Mouse (Mus musculus): ENCODE results near the gene Dop1b. TPM values are rescaled to one million over a fixed set of nuclear protein-coding genes. Genes with fewer than 3 reads are reported as not detected.

Gene Dop1b
- total RNA-seq, 2 experiments from 2014 or later = 17.6 to 21.8 TPM

GRCm38 (mm10) chr16:93712189-93712885, 633 bp downstream of the Dop1b start:
- DNase-seq (ENCODE audit: low spot score in 2 of 2) = no peak

- DNase-seq (ENCODE audit: low spot score in 2 of 2) = no peak
These were observed 1.3 kb downstream of the Dop1b start for GRCm38 (mm10) chr16:93712966-93713365.

DNA sequence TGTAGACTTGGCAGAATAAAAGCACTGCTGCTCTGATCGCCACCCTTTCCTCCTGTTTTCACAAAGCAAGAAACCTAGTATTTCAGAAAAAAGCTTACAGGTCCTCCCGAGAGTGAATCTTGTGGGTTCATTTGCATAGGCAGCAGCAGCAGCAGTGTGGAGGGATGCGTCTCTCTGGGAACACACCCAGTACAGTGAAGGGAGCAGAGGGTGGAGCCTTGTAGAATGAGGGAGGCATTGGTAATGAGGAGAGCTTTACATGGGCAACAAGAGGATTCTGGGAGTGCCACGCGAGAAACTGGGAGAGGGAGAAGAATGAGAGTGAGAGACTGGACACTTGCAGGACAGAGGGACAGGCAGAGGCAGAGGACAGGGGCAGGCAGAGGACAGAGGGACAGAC, 2.7 kb downstream of the Dop1b start:
- DNase-seq (ENCODE audit: low spot score in 2 of 2) = no peak

- no peak for DNase-seq (ENCODE audit: low spot score in 2 of 2)
These were observed 4.1 kb downstream of the Dop1b start for GRCm38 (mm10) chr16:93715826-93716225.

- DNase-seq (ENCODE audit: low spot score in 2 of 2) = peak in 1 of 2 experiments; percentile 45
These were observed 5.6 kb downstream of the Dop1b start for GRCm38 (mm10) chr16:93717299-93717703.

DNA sequence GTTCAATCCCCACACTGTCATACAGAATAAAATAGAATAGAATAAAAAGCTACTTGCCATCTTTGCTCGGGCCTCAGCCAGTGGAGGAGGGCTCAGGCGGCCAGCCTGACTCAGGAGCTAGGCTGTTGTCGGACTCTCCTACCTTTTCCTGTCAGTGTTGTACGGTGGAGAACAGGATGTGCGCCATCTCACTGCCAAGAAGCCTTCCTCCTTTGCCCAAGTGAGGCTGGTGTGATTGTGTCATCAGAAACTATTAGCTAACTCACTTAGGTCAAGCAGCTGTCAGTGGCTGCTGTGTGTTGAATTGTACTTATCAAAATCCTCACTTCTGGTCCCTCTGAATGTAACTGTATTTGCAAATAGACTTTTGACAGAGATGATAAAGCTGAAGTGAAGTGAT, 10.1 kb downstream of the Dop1b start:
- DNase-seq (ENCODE audit: low spot score in 2 of 2) = no peak

- DNase-seq (ENCODE audit: low spot score in 2 of 2) = no peak
These were observed 10.8 kb downstream of the Dop1b start for GRCm38 (mm10) chr16:93722476-93722875.

DNA sequence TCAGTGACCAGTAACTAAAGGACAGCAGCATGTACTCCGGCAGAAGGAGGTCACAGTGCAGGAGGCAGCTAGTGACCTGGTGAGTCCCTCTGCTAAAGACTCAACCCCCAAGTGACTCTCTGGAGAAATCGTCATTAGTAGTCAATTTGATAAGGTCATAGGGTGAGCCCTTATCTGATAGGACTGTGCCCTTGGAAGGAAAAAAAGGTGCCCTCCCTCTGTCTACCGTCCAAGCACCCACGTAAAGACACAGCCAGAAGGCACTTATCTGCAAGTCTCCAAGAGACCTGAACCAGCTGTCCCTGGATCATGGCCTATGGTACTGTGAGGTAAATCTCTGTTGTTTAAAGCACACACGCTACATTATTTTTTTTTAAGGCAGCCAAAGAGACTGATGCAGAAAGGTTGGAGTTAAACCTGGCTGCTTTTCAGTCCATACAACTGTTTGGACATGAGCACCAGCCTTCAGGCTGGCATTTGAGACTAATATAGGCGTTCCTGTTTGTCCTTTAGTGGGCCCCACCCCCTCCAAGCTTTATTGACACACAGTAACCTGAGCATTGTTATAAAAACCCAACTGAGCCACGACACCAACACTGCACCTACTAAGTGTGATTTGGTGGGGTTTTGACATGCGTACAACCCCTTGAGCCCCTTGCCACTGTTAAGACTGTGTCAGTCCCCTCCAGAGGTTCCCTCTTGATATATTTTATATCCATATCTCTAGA, 13.9 kb downstream of the Dop1b start:
- DNase-seq (ENCODE audit: low spot score in 2 of 2) = no peak

- DNase-seq (ENCODE audit: low spot score in 2 of 2) = no peak
These were observed 14.5 kb downstream of the Dop1b start for GRCm38 (mm10) chr16:93726186-93726585.

DNA sequence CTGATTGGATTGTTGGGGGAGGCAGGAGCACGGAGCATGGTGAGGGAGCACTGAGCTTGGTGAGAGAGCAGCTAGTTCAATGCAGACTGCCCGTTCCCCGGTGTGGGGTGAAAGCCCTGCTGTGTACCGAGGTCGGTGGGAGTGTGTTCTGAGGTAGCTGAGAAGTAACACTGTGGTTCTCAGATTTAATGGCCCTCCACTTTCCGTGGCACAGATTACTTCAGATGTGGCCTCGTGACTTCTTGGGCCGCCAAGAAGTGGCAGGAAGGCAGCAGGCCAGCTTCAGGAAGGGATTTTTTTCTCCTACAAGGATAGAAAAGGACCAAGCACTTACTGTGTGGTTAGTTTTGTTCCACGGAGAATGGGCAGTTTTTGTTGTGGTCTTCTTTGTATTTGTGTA, 17.0 kb downstream of the Dop1b start:
- DNase-seq (ENCODE audit: low spot score in 2 of 2) = no peak

GRCm38 (mm10) chr16:93729801-93730721, 18.4 kb downstream of the Dop1b start:
- DNase-seq (ENCODE audit: low spot score in 2 of 2) = no peak

- DNase-seq (ENCODE audit: low spot score in 2 of 2) = no peak
These were observed 19.6 kb downstream of the Dop1b start for GRCm38 (mm10) chr16:93731310-93731709.

DNA sequence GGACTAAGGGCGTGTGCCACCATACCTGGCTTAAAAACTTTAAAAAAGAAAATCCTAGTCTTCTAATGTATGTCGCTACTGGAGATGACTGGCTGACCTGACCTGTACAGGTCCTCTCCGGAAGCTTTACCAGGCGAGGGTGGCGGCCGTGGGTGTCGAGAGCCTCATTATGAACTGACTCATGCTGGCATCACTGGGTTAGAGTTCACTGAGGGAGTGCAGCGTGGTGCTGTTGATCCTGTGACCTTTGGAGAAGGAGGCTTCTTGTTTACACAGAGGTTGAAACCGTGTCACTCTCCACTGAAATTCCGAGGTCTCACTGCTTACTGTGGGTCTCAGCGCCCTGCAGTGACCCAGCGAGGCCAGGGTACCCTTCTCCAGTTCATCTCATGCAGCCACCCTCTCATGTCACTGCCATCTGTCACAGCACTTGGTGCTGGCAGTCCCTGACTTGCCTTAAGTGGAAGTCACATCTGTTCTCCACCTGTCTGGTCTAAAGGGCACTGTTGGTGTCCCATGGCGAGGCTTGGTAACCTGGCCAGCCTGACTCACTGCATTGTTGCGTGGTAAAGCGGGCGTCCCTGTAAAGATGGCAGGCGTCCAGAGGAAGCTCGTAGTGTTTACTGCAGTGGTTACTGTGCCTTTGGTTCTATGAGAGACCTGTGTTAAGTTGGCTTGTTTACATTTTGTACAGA, 21.3 kb downstream of the Dop1b start:
- no peak for DNase-seq (ENCODE audit: low spot score in 2 of 2)

- no peak for DNase-seq (ENCODE audit: low spot score in 2 of 2)
These were observed 27.5 kb downstream of the Dop1b start for GRCm38 (mm10) chr16:93739251-93739650.

DNA sequence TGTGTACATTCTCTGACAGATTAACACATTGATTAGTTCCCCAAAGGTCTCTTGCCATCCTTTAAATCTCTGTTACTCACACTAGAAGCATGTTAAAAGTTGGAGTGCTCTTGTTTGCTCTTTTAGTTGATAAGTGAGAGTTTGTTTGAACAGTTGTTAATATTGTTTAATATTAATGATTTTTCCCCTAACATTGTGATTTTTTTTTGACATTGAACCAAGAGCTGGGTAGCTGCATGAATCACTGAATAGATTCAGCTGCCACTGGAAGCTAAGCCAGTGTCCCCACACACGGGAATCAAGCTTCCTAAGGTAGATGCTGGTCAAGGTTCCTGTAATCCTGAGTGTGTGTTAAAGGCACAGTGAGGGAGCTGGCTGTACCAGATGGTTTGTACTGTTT, 31.2 kb downstream of the Dop1b start:
- DNase-seq (ENCODE audit: low spot score in 2 of 2) = no peak

GRCm38 (mm10) chr16:93744049-93744490, 32.4 kb downstream of the Dop1b start:
- no peak for DNase-seq (ENCODE audit: low spot score in 2 of 2)

DNA sequence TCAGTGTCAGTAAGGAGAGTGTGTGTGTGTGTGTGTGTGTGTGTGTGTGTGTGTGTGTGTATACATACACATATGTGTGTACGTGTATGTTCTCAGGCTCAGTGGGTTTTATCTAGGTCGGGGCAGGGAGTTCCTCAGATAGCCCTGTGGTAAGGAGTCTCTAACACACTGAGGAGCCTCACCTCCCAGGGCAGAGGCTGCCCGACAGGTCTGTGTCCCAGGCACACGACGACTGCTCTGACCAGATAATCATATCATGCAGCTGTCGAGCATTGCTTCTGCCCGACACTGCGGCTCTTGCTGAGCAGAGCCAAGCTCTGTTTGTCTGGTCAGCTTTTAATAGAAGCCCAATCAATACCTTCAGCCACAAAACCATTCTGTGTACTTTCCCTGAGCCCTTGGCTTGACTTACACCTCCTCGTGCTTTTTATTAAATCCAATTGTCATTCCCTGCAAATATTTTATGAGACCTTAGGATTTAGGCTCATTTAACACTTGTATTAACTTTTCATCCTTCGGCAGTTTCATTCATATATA, 33.2 kb downstream of the Dop1b start:
- DNase-seq (ENCODE audit: low spot score in 2 of 2) = no peak

DNA sequence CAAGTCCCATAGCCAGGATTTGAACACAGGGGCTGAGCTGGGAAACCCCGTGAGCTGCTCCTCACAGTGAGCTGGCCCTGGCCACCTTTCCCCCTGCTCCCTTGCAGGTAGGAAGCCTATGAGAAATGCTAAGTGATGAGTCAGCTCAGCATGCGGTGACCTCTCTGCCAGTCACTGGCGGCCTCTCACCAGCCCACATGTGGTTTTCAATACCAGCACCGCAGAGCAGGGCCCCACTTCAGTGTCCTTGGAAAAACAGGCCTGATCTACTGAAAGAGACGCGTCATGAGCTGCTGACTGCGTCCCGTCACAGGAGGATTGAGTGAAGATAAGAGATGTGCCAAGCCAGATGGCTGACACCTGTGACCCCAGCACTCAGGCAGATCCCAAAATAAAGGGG, 34.7 kb downstream of the Dop1b start:
- DNase-seq (ENCODE audit: low spot score in 2 of 2) = peak in 1 of 2 experiments; percentile 9

- DNase-seq (ENCODE audit: low spot score in 2 of 2) = peak in 1 of 2 experiments; percentile 33
These were observed 35.3 kb downstream of the Dop1b start for GRCm38 (mm10) chr16:93746957-93747356.

DNA sequence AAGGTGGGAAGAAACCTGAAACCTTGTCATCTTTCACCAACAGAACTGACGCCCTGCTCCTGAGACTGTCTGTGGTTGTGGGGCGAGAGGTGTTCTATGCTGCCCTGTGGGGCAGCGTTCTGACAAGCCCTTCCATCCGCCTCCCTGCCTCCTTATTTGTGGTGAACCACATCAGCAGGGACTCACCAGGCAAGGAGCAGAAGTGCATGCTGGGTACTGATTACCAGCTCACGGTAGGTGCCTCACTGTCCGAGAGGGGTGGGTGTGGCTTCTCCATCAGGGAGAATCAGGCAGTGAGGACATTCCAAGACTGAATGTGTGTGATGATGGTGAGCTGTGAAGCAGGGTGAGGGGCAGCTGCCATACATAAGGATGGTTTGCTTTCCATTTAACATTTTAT, 35.7 kb downstream of the Dop1b start:
- DNase-seq (ENCODE audit: low spot score in 2 of 2) = no peak

Data from adrenal gland, adult 18-20 months (tissue).